In the genomic region with DNA sequence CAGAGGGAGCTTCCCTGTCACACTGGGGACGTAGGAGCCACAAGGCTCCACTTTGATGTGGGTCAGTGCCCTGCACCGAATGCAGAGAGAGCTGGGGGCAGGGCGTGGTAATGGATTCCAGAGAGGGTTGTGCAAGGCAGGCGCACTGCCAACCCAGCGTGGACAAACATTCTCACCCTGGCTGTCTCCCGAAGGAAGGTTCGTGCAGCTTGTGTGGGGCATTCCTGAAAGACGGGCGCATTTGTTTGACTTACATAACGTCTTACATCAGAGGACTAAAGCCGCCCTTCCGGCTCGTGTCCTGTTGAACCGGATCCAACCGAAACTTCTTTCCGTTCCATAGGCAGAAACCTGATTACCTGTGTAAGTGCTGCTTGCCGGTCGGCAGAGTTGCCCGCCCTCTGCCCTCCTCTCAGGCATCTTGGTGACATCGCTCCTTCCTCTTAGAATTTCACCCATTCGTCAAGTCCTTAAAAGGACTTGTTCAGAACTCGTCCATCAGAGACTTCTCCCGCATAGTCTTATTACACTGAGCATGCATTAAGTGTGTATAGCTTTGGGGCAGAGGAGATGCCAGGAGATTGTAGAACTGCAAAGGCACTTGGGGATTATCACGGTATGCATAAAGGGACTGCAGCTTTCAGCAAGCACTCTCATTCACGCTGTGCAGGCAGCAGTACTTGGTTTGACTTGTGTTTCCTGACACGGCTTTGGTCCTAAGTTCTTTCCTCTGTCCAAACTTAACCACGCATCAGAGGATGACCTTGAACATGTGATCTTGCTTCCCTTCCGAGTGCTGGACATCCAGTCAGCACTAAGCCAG, we compare ENCODE assay signal across 9 mouse cellular contexts. TPM values are rescaled to one million over a fixed set of nuclear protein-coding genes. Genes with fewer than 3 reads are reported as not detected.
DNase-seq lines count a peak whose midpoint lies in the region; ATAC-seq and TF ChIP-seq lines count a peak whose summit lies in the region.
"Had no signal": no experiment of that assay in that cellular context is flagged by ENCODE, and none has a peak within 500 bp of the region (broad histone marks: within the 10 kb centered on the region; RNA-seq: fewer than 3 reads in every experiment).

No protein-coding gene starts in this region.

- H3K9ac ChIP-seq in CH12.LX (ENCODE audit: insufficient read depth, low read depth): no peak overlapping the region
- H3K9ac ChIP-seq in liver, embryonic 14.5 days (replicated peaks): no peak overlapping the region
- H3K9ac ChIP-seq in neural tube, embryonic 12.5 days: no peak overlapping the region

- TF ChIP-seq RAD21 in CH12.LX (IDR thresholded peaks at IDR 0.05; ENCODE audit: low read depth, low read length): no peak

- H3K4me1 ChIP-seq in CH12.LX (ENCODE audit: control insufficient read depth in 1 of 2, insufficient read depth in 2 of 2): no peaks in the 10 kb centered on the region; a peak in 1 of 4 replicates
- peaks cover 3% of the 10 kb centered on the region; the same call in 1 of the 2 replicates for H3K4me1 ChIP-seq in cerebellum, adult 2 months (ENCODE audit: control insufficient read depth, insufficient read depth, low read length)
- H3K4me1 ChIP-seq in liver, embryonic 14.5 days (replicated peaks; ENCODE audit: control insufficient read depth in 2 of 2, insufficient read depth in 2 of 2, low read length in 1 of 2): peaks cover 0 to 15% of the 10 kb centered on the region in 2 experiments; a peak in 2 of 4 replicates
- H3K4me1 ChIP-seq in neural tube, embryonic 12.5 days: no peaks in the 10 kb centered on the region; the same call in 1 of the 2 replicates

- no peak for TF ChIP-seq CTCF in CH12.LX (conservative IDR thresholded peaks at IDR 0.05 in 1 of 2, IDR thresholded peaks at IDR 0.05 in 1 of 2; ENCODE audit: low read depth in 2 of 2, low read length in 2 of 2)
- no peak for TF ChIP-seq CTCF in cerebellum, adult 2 months (IDR thresholded peaks at IDR 0.05; ENCODE audit: borderline replicate concordance, insufficient read depth, low read depth, low read length)
- no peak for TF ChIP-seq CTCF in liver, embryonic 14.5 days (IDR thresholded peaks at IDR 0.05; ENCODE audit: low read depth)

- no peaks in the 10 kb centered on the region for H3K9me3 ChIP-seq in CH12.LX (replicated peaks; ENCODE audit: low read length)
- no peaks in the 10 kb centered on the region for H3K9me3 ChIP-seq in liver, embryonic 14.5 days (ENCODE audit: control insufficient read depth, low read length)
- H3K9me3 ChIP-seq in neural tube, embryonic 12.5 days: no peaks in the 10 kb centered on the region

- dilution Hi-C loops in CH12.LX (cut with MboI; ENCODE audit: extremely low pct_ligation_motif_present, extremely low pct_unique_long_range_greater_than_20kb, low sequenced_read_pairs): no loop called here

- in situ Hi-C loops in CH12.LX (cut with MboI; ENCODE audit: low pct_ligation_motif_present, low pct_unique_long_range_greater_than_20kb, low sequenced_read_pairs): no loop called here

- 28% methylated on average over 28 of the region's 28 CpGs for WGBS in cerebellum, adult 2 months
- WGBS in liver, embryonic 14.5 days (ENCODE audit: insufficient replicate concordance): 17% methylated on average over 28 of the region's 28 CpGs
- WGBS in neural tube, embryonic 12.5 days: 41% methylated on average over 28 of the region's 28 CpGs

- ATAC-seq in frontal cortex, adult (ENCODE audit: low TSS enrichment): peak; percentile 70
- 0 out of 2 replicates have a peak, but pooled peaks have one; percentile 35 for ATAC-seq in liver, embryonic 14.5 days (ENCODE audit: insufficient read depth)
- ATAC-seq in neural tube, embryonic 12.5 days (ENCODE audit: low FRiP score, low read depth): no peak

- peak overlapping the region; percentile 23 for H3K4me2 ChIP-seq in CH12.LX (ENCODE audit: insufficient read depth, low read depth, poor library complexity, severe bottlenecking)
- peak overlapping the region; percentile 49 for H3K4me2 ChIP-seq in liver, embryonic 14.5 days (ENCODE audit: low read depth)
- peak overlapping the region; percentile 50 for H3K4me2 ChIP-seq in neural tube, embryonic 12.5 days (replicated peaks)

- no peaks in the 10 kb centered on the region for H3K27me3 ChIP-seq in CH12.LX (replicated peaks)
- H3K27me3 ChIP-seq in cerebellum, adult 2 months (ENCODE audit: control insufficient read depth, insufficient read depth, low read length): no peaks in the 10 kb centered on the region
- H3K27me3 ChIP-seq in liver, embryonic 14.5 days (ENCODE audit: control insufficient read depth, insufficient read depth, low read length): peaks cover 12% of the 10 kb centered on the region
- H3K27me3 ChIP-seq in neural tube, embryonic 12.5 days (replicated peaks): 0 out of 2 replicates have a peak, but pooled peaks cover 15% of the 10 kb centered on the region

- no peak overlapping the region for H3K27ac ChIP-seq in CH12.LX (ENCODE audit: insufficient read depth, low read depth)
- no peak overlapping the region for H3K27ac ChIP-seq in cerebellum, adult 2 months (ENCODE audit: insufficient read depth, low read length)
- no peak overlapping the region for H3K27ac ChIP-seq in liver, embryonic 14.5 days
- H3K27ac ChIP-seq in neural tube, embryonic 12.5 days: no peak overlapping the region

- H3K4me3 ChIP-seq in CH12.LX (replicated peaks in 1 of 3; ENCODE audit: low read depth in 2 of 3, low read length in 2 of 3, poor library complexity in 1 of 3): peak overlapping the region in 1 of 3 experiments; percentile 19
- H3K4me3 ChIP-seq in cerebellum, adult 2 months (replicated peaks; ENCODE audit: insufficient read depth, low read depth, low read length): peak overlapping the region; percentile 48
- peak overlapping the region in 1 of 2 experiments; percentile 18; a peak in 1 of 4 replicates for H3K4me3 ChIP-seq in liver, embryonic 14.5 days (ENCODE audit: insufficient read depth in 1 of 2, low read depth in 2 of 2, low read length in 2 of 2)
- 0 out of 2 replicates have a peak overlapping the region, but pooled peaks have one; percentile 5 for H3K4me3 ChIP-seq in neural tube, embryonic 12.5 days

- TF ChIP-seq POLR2A in CH12.LX (IDR thresholded peaks at IDR 0.05; ENCODE audit: low read depth, low read length): no peak
- no peak for TF ChIP-seq POLR2A in cerebellum, adult 2 months (IDR thresholded peaks at IDR 0.05; ENCODE audit: borderline replicate concordance, insufficient read depth, low read length)

- DNase-seq in CH12.LX (ENCODE audit: extremely low read depth): no peak
- DNase-seq in cerebellum, adult 2 months: peak; percentile 70 to 76
- peak; percentile 64 for DNase-seq in heart, postnatal 4 days
- peak; percentile 48 for DNase-seq in layer of hippocampus, adult 11-12 months (ENCODE audit: low spot score)
- DNase-seq in liver, embryonic 14.5 days (ENCODE audit: low read depth in 3 of 3, low spot score in 3 of 3): no peak
- DNase-seq in thymus, postnatal 0 days (ENCODE audit: low spot score): peak; percentile 40

- no peak for TF ChIP-seq EP300 in CH12.LX (IDR thresholded peaks at IDR 0.05; ENCODE audit: low read length)
- TF ChIP-seq EP300 in liver, embryonic 14.5 days (IDR thresholded peaks at IDR 0.05; ENCODE audit: low read depth): no peak

- no peaks in the 10 kb centered on the region for H3K36me3 ChIP-seq in CH12.LX (replicated peaks in 1 of 2; ENCODE audit: control insufficient read depth in 1 of 2, insufficient read depth in 1 of 2, low read length in 1 of 2)
- H3K36me3 ChIP-seq in liver, embryonic 14.5 days (replicated peaks; ENCODE audit: control insufficient read depth, insufficient read depth, low read depth): no peaks in the 10 kb centered on the region
- no peaks in the 10 kb centered on the region for H3K36me3 ChIP-seq in neural tube, embryonic 12.5 days

- no peaks in the 10 kb centered on the region for H3K79me2 ChIP-seq in CH12.LX (replicated peaks; ENCODE audit: control insufficient read depth, extremely low read depth, insufficient read depth, poor library complexity, severe bottlenecking)

TF ChIP-seq in CH12.LX, 34 proteins besides CTCF, POLR2A, EP300 and RAD21:
- TF ChIP-seq GABPA (IDR thresholded peaks at IDR 0.05; ENCODE audit: insufficient replicate concordance, low read depth, low read length) (no peak), NELFE (IDR thresholded peaks at IDR 0.05; ENCODE audit: low read depth, low read length) (no peak)

RNA-seq across cellular contexts. Expression of a gene that starts 36.9 kb away (rescaled TPM):
- 130 and 146 TPM in 2 replicates for total RNA-seq in CH12.LX (2012; rRNA removed)
- not detected in 2 replicates for total RNA-seq in CH12.LX (2014; rRNA removed)
- polyA plus RNA-seq in CH12.LX (2012; ENCODE audit: insufficient read length, low read depth): 0.55 TPM in 1 of 2 replicates, not detected in the other
- 17.5 and 18.4 TPM in 2 replicates for polyA plus RNA-seq in cerebellum, adult 2 months (2012; rRNA removed)
- under 1 TPM; 0.25 to 0.43 TPM for total RNA-seq in heart, postnatal 4 days (2021)
- polyA plus RNA-seq in liver, embryonic 14.5 days (2012; rRNA removed): 1.6 TPM in 2 replicates
- polyA plus RNA-seq in liver, embryonic 14.5 days (2014; fragmentation: Nextera tagmentation; extraction: Ambion mirVana): 3.0 and 3.5 TPM in 2 replicates
- 2.7 and 3.1 TPM in 2 replicates for polyA plus RNA-seq in neural tube, embryonic 12.5 days (2016; fragmentation: Nextera tagmentation; extraction: Ambion mirVana)
- polyA plus RNA-seq in thymus, postnatal 0 days (2015; fragmentation: Nextera tagmentation; extraction: Ambion mirVana): 6.0 and 6.1 TPM in 2 replicates

RNA-seq across cellular contexts. Expression of a gene that starts 47.6 kb away (rescaled TPM):
- not detected in 2 replicates for total RNA-seq in CH12.LX (2012; rRNA removed)
- total RNA-seq in CH12.LX (2014; rRNA removed): not detected in 2 replicates
- not detected in 2 replicates for polyA plus RNA-seq in CH12.LX (2012; ENCODE audit: insufficient read length, low read depth)
- polyA plus RNA-seq in cerebellum, adult 2 months (2012; rRNA removed): 11.6 and 11.8 TPM in 2 replicates
- total RNA-seq in heart, postnatal 4 days (2021): 10 to 100 TPM; 39.2 to 40.0 TPM
- 3.4 and 4.0 TPM in 2 replicates for polyA plus RNA-seq in liver, embryonic 14.5 days (2012; rRNA removed)
- polyA plus RNA-seq in liver, embryonic 14.5 days (2014; fragmentation: Nextera tagmentation; extraction: Ambion mirVana): 2.1 and 2.4 TPM in 2 replicates
- polyA plus RNA-seq in neural tube, embryonic 12.5 days (2016; fragmentation: Nextera tagmentation; extraction: Ambion mirVana): 5.0 and 6.9 TPM in 2 replicates
- polyA plus RNA-seq in thymus, postnatal 0 days (2015; fragmentation: Nextera tagmentation; extraction: Ambion mirVana): 3.2 and 4.5 TPM in 2 replicates
- total RNA-seq: MEL had no signal

Comparison
In these comparisons a context has a peak if more than half of its experiments do, and no peak if none do; other contexts are left out.
1. DNase-seq: peak in cerebellum, adult 2 months (2 of 2), heart, postnatal 4 days (single experiment), layer of hippocampus, adult 11-12 months (single experiment) and thymus, postnatal 0 days (single experiment); none in CH12.LX (single experiment) and liver, embryonic 14.5 days (0 of 3).
2. Peak in every context shown above with its lines, with median percentiles within 50 percentile points of each other: H3K4me2 ChIP-seq.